Mouse (Mus musculus) ES-Bruce4 (cell line): Measurements from ENCODE around the gene Sox6.

Source experiments
- CTCF ChIP-seq: IDR thresholded peaks from one replicate; pipeline ENCODE4 v1.8.1; 2011; ENCODE audit warnings: low read depth, low read length
- EP300 ChIP-seq: IDR thresholded peaks from 2 replicates; pipeline ENCODE4 v1.6.1; 2011; ENCODE audit warnings: low read depth, low read length; ENCODE audit not compliant: insufficient read depth
- POLR2A ChIP-seq: IDR thresholded peaks from one replicate; pipeline ENCODE4 v1.8.1; 2011; ENCODE audit warnings: low read length; ENCODE audit not compliant: insufficient read depth

DNA sequence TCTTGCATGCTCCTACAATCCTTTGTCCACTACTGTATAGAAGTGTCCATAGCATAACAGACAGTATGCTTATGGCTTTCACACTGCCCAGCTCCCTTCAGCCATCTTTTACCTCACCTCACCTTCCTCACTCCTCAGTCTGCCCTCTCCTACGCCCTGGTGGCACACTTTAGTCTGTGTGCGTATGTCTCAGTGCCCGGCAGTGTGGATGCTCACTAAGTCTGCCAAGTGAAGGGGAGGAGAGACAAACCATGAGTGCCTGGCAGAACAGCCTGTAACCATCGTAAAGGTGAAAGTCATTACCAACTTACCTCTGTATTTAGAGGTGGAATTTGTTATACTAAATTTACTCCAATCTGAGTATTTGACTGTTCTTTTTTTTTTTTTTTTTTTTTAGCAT, 35.9 kb downstream of the Sox6 start:
- TF ChIP-seq CTCF = no peak
- no peak for TF ChIP-seq POLR2A
- TF ChIP-seq EP300 = no peak
